Mouse (Mus musculus) G1E (cell line): Measurements from ENCODE around the gene Sv2c. TPM values are rescaled to one million over a fixed set of nuclear protein-coding genes. Genes with fewer than 3 reads are reported as not detected.

ENCODE experiments used
- ATAC-seq: 2 replicates; pipeline ENCODE4 v1.8.0; 2016; ENCODE audit warnings: mild to moderate bottlenecking; ENCODE audit not compliant: insufficient number of reproducible peaks, poor library complexity, low FRiP score, severe bottlenecking; ENCODE audit errors: extremely low read depth
- DNase-seq: peaks from one replicate; pipeline ENCODE4 v3.0.0; 2012; ENCODE audit warnings: low spot score
- H3K27me3 ChIP-seq: 2 replicates; pipeline ENCODE4 v1.6.1; 2012; ENCODE audit warnings: mild to moderate bottlenecking, low read length, inconsistent platforms; ENCODE audit not compliant: insufficient read depth
- H3K36me3 ChIP-seq: replicated peaks from 2 replicates; pipeline ENCODE3; 2012; ENCODE audit warnings: mild to moderate bottlenecking, inconsistent platforms
- H3K4me1 ChIP-seq: 2 replicates; pipeline ENCODE4 v1.6.1; 2012; ENCODE audit warnings: low read depth, low read length, inconsistent platforms, mixed read lengths; ENCODE audit not compliant: insufficient read depth
- H3K4me3 ChIP-seq: 2 replicates; pipeline ENCODE4 v1.5.1; 2012; ENCODE audit warnings: low read depth, mild to moderate bottlenecking, inconsistent platforms, low read length, moderate library complexity, mixed read lengths
- H3K9me3 ChIP-seq: replicated peaks from 2 replicates; pipeline ENCODE4 v1.6.1; 2012; ENCODE audit warnings: inconsistent platforms
- CTCF ChIP-seq: IDR thresholded peaks from 2 replicates; pipeline ENCODE4 v1.5.1; 2012; ENCODE audit warnings: low read depth, low read length, inconsistent platforms, mixed read lengths
- GATA1 ChIP-seq: IDR thresholded peaks from 2 replicates; pipeline ENCODE4 v1.6.1; 2012; ENCODE audit warnings: borderline replicate concordance, low read length, inconsistent platforms, mixed read lengths
- GATA2 ChIP-seq: IDR thresholded peaks from 2 replicates; pipeline ENCODE4 v1.6.1; 2012; ENCODE audit warnings: low read depth, low read length, inconsistent platforms, borderline replicate concordance
- POLR2AphosphoS5 ChIP-seq: IDR thresholded peaks from 2 replicates; pipeline ENCODE4 v1.6.1; 2012; ENCODE audit warnings: low read depth, low read length, inconsistent platforms; ENCODE audit not compliant: insufficient replicate concordance
- TAL1 ChIP-seq: conservative IDR thresholded peaks from 2 replicates; pipeline ENCODE4 v1.6.1; 2012; ENCODE audit warnings: low read depth, low read length, inconsistent platforms, mixed read lengths
- polyA plus RNA-seq: library from polyadenylated mRNA; stranded (reverse); fragments of >175 nt; gene quantifications from 2 replicates; pipeline ENCODE4 v1.2.3, GENCODE M21; 2012
- total RNA-seq, 2 experiments: library from RNA; stranded (forward) in 1 of 2; stranded (reverse) in 1 of 2; fragments of 200-1000 nt in 1 of 2; fragments of >200 nt in 1 of 2; fragmentation: Nextera tagmentation in 1 of 2; gene quantifications; 2 replicates each; pipeline ENCODE4 v1.2.3; 2014 to 2017

The Sv2c gene
- total and polyA plus RNA-seq, 3 experiments = 0.02 to 0.49 (median 0.45) TPM

- Histone ChIP-seq H3K4me1 (peaks cover 58% of the 10 kb centered on the region), H3K36me3 (no peaks in the 10 kb centered on the region), H3K27me3 (no peaks in the 10 kb centered on the region), H3K4me3 (peak overlapping the region; percentile 15; the same call in 1 of the 2 replicates), H3K9me3 (no peaks in the 10 kb centered on the region)
- peak; percentile 35 for DNase-seq
- TF ChIP-seq POLR2AphosphoS5 (no peak), GATA1 (no peak), CTCF (no peak), GATA2 (no peak), TAL1 (no peak)
- peak; percentile 46; the same call in 1 of the 2 replicates for ATAC-seq
These were observed 181.1 kb downstream of the Sv2c start for GRCm38 (mm10) chr13:95951098-95951894.

- Histone ChIP-seq H3K9me3 (no peaks in the 10 kb centered on the region), H3K36me3 (no peaks in the 10 kb centered on the region), H3K4me3 (peak overlapping the region; percentile 15; the same call in 1 of the 2 replicates), H3K4me1 (peaks cover 55% of the 10 kb centered on the region), H3K27me3 (no peaks in the 10 kb centered on the region)
- DNase-seq (no peak), ATAC-seq (no peak)
- TF ChIP-seq CTCF (no peak), GATA1 (no peak), POLR2AphosphoS5 (no peak), GATA2 (no peak), TAL1 (no peak)
These were observed 181.8 kb downstream of the Sv2c start for GRCm38 (mm10) chr13:95950434-95951091.

GRCm38 (mm10) chr13:95949356-95949755, 183.0 kb downstream of the Sv2c start:
- Histone ChIP-seq H3K27me3 (no peaks in the 10 kb centered on the region), H3K4me3 (no peak overlapping the region), H3K36me3 (no peaks in the 10 kb centered on the region), H3K4me1 (peaks cover 48% of the 10 kb centered on the region), H3K9me3 (no peaks in the 10 kb centered on the region)
- TF ChIP-seq TAL1 (no peak), CTCF (no peak)
- ATAC-seq = no peak
- DNase-seq = no peak

GRCm38 (mm10) chr13:95948821-95949220, 183.6 kb downstream of the Sv2c start:
- TF ChIP-seq POLR2AphosphoS5 = no peak
- no peak for TF ChIP-seq GATA2
- TF ChIP-seq TAL1 = no peak
- TF ChIP-seq GATA1 = no peak
- TF ChIP-seq CTCF = no peak
- no peak overlapping the region for H3K4me3 ChIP-seq

GRCm38 (mm10) chr13:95948394-95948793, 184.0 kb downstream of the Sv2c start:
- Histone ChIP-seq H3K4me1 (peaks cover 48% of the 10 kb centered on the region), H3K4me3 (no peak overlapping the region), H3K36me3 (no peaks in the 10 kb centered on the region), H3K9me3 (no peaks in the 10 kb centered on the region), H3K27me3 (no peaks in the 10 kb centered on the region)
- TF ChIP-seq POLR2AphosphoS5 (no peak), CTCF (no peak), TAL1 (no peak), GATA1 (no peak), GATA2 (no peak)
- DNase-seq (no peak), ATAC-seq (no peak)

More at GRCm38 (mm10) chr13:95948821-95949220, 183.6 kb downstream of the Sv2c start:
- H3K4me1 ChIP-seq = peaks cover 48% of the 10 kb centered on the region
- DNase-seq (no peak), ATAC-seq (no peak)
- no peaks in the 10 kb centered on the region for H3K36me3 ChIP-seq
- H3K27me3 ChIP-seq = no peaks in the 10 kb centered on the region
- H3K9me3 ChIP-seq = no peaks in the 10 kb centered on the region

GRCm38 (mm10) chr13:95945937-95946507, 186.4 kb downstream of the Sv2c start:
- H3K36me3 ChIP-seq = no peaks in the 10 kb centered on the region
- DNase-seq (no peak), ATAC-seq (no peak)
- no peaks in the 10 kb centered on the region for H3K27me3 ChIP-seq
- H3K9me3 ChIP-seq = no peaks in the 10 kb centered on the region
- TF ChIP-seq GATA2 = no peak
- TF ChIP-seq GATA1 = no peak
- TF ChIP-seq CTCF = no peak
- no peak for TF ChIP-seq POLR2AphosphoS5
- TF ChIP-seq TAL1 = no peak
- H3K4me1 ChIP-seq = peaks cover 41% of the 10 kb centered on the region
- no peak overlapping the region for H3K4me3 ChIP-seq
